Mouse (Mus musculus) spleen, adult 2 months (tissue): ENCODE results near the gene Cachd1. TPM values are rescaled to one million over a fixed set of nuclear protein-coding genes. Genes with fewer than 3 reads are reported as not detected.

Experiments
- DNase-seq, 2 experiments: peaks; one replicate each; pipeline versions ENCODE4 v3.0.0 to v3.0.0-alpha.2; 2012 to 2021; ENCODE audit warnings: low spot score in 2 of 2, low read depth in 1 of 2
- H3K27ac ChIP-seq: fragments of 200-500 bp; 2 replicates; pipeline ENCODE4 v1.5.1; 2012; ENCODE audit warnings: low read length, inconsistent platforms; ENCODE audit not compliant: insufficient read depth
- H3K27me3 ChIP-seq: fragments of 200-500 bp; 2 replicates; pipeline ENCODE4 v1.6.1; 2012; ENCODE audit warnings: mild to moderate bottlenecking, moderate library complexity, low read length, inconsistent platforms; ENCODE audit not compliant: control insufficient read depth, insufficient read depth
- H3K36me3 ChIP-seq: fragments of 200-500 bp; 2 replicates; pipeline ENCODE4 v1.6.1; 2012; ENCODE audit warnings: mild to moderate bottlenecking, low read length, inconsistent platforms; ENCODE audit not compliant: control insufficient read depth, insufficient read depth
- H3K4me1 ChIP-seq: fragments of 200-500 bp; 2 replicates; pipeline ENCODE4 v1.6.1; 2011; ENCODE audit warnings: inconsistent platforms; ENCODE audit not compliant: control insufficient read depth, insufficient read depth, insufficient read length
- H3K4me3 ChIP-seq: fragments of 200-500 bp; 2 replicates; pipeline ENCODE4 v1.5.1; 2011; ENCODE audit warnings: mild to moderate bottlenecking, inconsistent platforms; ENCODE audit not compliant: insufficient read depth, insufficient read length; ENCODE audit errors: extremely low read depth
- CTCF ChIP-seq: fragments of 200-500 bp; IDR thresholded peaks from 2 replicates; pipeline ENCODE4 v1.5.1; 2011; ENCODE audit warnings: mild to moderate bottlenecking, inconsistent platforms; ENCODE audit not compliant: insufficient read depth, insufficient read length, insufficient replicate concordance; ENCODE audit errors: extremely low read depth
- POLR2A ChIP-seq: fragments of 200-500 bp; IDR thresholded peaks from 2 replicates; pipeline ENCODE4 v1.6.1; 2011; ENCODE audit warnings: low read depth, low read length, inconsistent platforms
- WGBS: fragments of 180-500 bp; shearing (Covaris S2); methylation state at CpG from one replicate; pipeline ENCODE4 v1.1.7; 2018; 5-methylcytosine and 5-hydroxymethylcytosine counted together
- polyA plus RNA-seq: library from polyadenylated mRNA; depleted of rRNA; stranded (reverse); fragments of >200 nt; gene quantifications from 2 replicates; pipeline ENCODE4 v1.2.3, GENCODE M21; 2012

Gene Cachd1
- polyA plus RNA-seq, 1 experiment, result 17.0 TPM

- H3K27me3 ChIP-seq, result no peaks in the 10 kb centered on the region
- no peaks in the 10 kb centered on the region for H3K36me3 ChIP-seq
- no peak for DNase-seq
- no peak for TF ChIP-seq POLR2A
- TF ChIP-seq CTCF, result no peak
- H3K27ac ChIP-seq, result no peak overlapping the region
- 85% methylated on average over 1 of the region's 1 CpGs for WGBS
- H3K4me3 ChIP-seq, result no peak overlapping the region
- H3K4me1 ChIP-seq, result no peaks in the 10 kb centered on the region
These were observed 210.7 kb downstream of the Cachd1 start for GRCm38 (mm10) chr4:100987187-100987586.

GRCm38 (mm10) chr4:100988231-100988799, 211.8 kb downstream of the Cachd1 start:
- 87% methylated on average over 8 of the region's 8 CpGs for WGBS
- H3K27ac ChIP-seq, result no peak overlapping the region
- TF ChIP-seq CTCF, result no peak

GRCm38 (mm10) chr4:100990996-100991395, 214.5 kb downstream of the Cachd1 start:
- Histone ChIP-seq H3K4me1 (no peaks in the 10 kb centered on the region), H3K27ac (no peak overlapping the region), H3K36me3 (no peaks in the 10 kb centered on the region), H3K27me3 (no peaks in the 10 kb centered on the region), H3K4me3 (no peak overlapping the region)
- 81% methylated on average over 4 of the region's 4 CpGs for WGBS
- TF ChIP-seq CTCF, result no peak
- no peak for TF ChIP-seq POLR2A
- DNase-seq, result no peak

More at GRCm38 (mm10) chr4:100988231-100988799, 211.8 kb downstream of the Cachd1 start:
- Histone ChIP-seq H3K4me3 (no peak overlapping the region), H3K4me1 (no peaks in the 10 kb centered on the region), H3K36me3 (no peaks in the 10 kb centered on the region), H3K27me3 (no peaks in the 10 kb centered on the region)
- DNase-seq, result no peak

- no peak overlapping the region for H3K27ac ChIP-seq
- 91% methylated on average over 6 of the region's 6 CpGs for WGBS
- H3K36me3 ChIP-seq, result no peaks in the 10 kb centered on the region
- DNase-seq, result no peak
- no peaks in the 10 kb centered on the region for H3K4me1 ChIP-seq
- H3K4me3 ChIP-seq, result no peak overlapping the region
- TF ChIP-seq CTCF (no peak), POLR2A (no peak)
- H3K27me3 ChIP-seq, result no peaks in the 10 kb centered on the region
These were observed 215.6 kb downstream of the Cachd1 start for GRCm38 (mm10) chr4:100992086-100992485.

GRCm38 (mm10) chr4:100994442-100995255, 218.2 kb downstream of the Cachd1 start:
- Histone ChIP-seq H3K4me1 (no peaks in the 10 kb centered on the region), H3K27me3 (no peaks in the 10 kb centered on the region), H3K27ac (peak overlapping the region; percentile 26; the same call in 1 of the 2 replicates), H3K36me3 (no peaks in the 10 kb centered on the region), H3K4me3 (no peak overlapping the region; the same call in 1 of the 2 replicates)
- DNase-seq, result no peak
- WGBS, result 78% methylated on average over 18 of the region's 18 CpGs
- TF ChIP-seq POLR2A, result no peak
- no peak for TF ChIP-seq CTCF

GRCm38 (mm10) chr4:100995617-100996016, 219.1 kb downstream of the Cachd1 start:
- Histone ChIP-seq H3K4me1 (no peaks in the 10 kb centered on the region), H3K27me3 (no peaks in the 10 kb centered on the region), H3K27ac (no peak overlapping the region), H3K36me3 (no peaks in the 10 kb centered on the region), H3K4me3 (no peak overlapping the region)
- no peak for DNase-seq
- 87% methylated on average over 5 of the region's 5 CpGs for WGBS
- TF ChIP-seq POLR2A (no peak), CTCF (no peak)
